Mouse (Mus musculus) embryonic facial prominence, embryonic 13.5 days (tissue): ENCODE measurements around the gene Phxr2. TPM values are rescaled to one million over a fixed set of nuclear protein-coding genes. Genes with fewer than 3 reads are reported as not detected.

Source experiments
- ATAC-seq: fragments of 200-750 bp; cut with Nextera tagmentation; 2 replicates; pipeline ENCODE4 v1.8.0; 2017; ENCODE audit warnings: low read depth; ENCODE audit not compliant: insufficient number of reproducible peaks, insufficient read depth, low FRiP score, low TSS enrichment
- H3K27ac ChIP-seq: fragments of 300-500 bp; sonication (generic); 2 replicates; pipeline ENCODE4 v1.5.1; 2015; ENCODE audit warnings: moderate library complexity, mild to moderate bottlenecking, inconsistent platforms
- H3K27me3 ChIP-seq: fragments of 300-500 bp; sonication (generic); 2 replicates; pipeline ENCODE4 v1.6.1; 2015; ENCODE audit warnings: mild to moderate bottlenecking, inconsistent platforms
- H3K36me3 ChIP-seq: fragments of 300-500 bp; sonication (generic); 2 replicates; pipeline ENCODE4 v1.6.1; 2015; ENCODE audit warnings: mild to moderate bottlenecking, inconsistent platforms
- H3K4me1 ChIP-seq: fragments of 300-500 bp; sonication (generic); 2 replicates; pipeline ENCODE4 v1.6.1; 2015; ENCODE audit warnings: inconsistent platforms
- H3K4me2 ChIP-seq: fragments of 300-500 bp; sonication (generic); 2 replicates; pipeline ENCODE4 v1.6.1; 2015; ENCODE audit warnings: moderate library complexity, mild to moderate bottlenecking, inconsistent platforms
- H3K4me3 ChIP-seq: fragments of 300-500 bp; sonication (generic); 2 replicates; pipeline ENCODE4 v1.5.1; 2015; ENCODE audit warnings: mild to moderate bottlenecking, inconsistent platforms
- H3K9ac ChIP-seq: fragments of 300-500 bp; sonication (generic); 2 replicates; pipeline ENCODE4 v1.6.1; 2015; ENCODE audit warnings: mild to moderate bottlenecking, inconsistent platforms
- H3K9me3 ChIP-seq: fragments of 300-500 bp; sonication (generic); 2 replicates; pipeline ENCODE4 v1.6.1; 2016; ENCODE audit warnings: inconsistent platforms
- WGBS: fragments of 180-500 bp; shearing (Covaris S2); methylation state at CpG from one replicate; pipeline ENCODE4 v1.1.7; 2015; ENCODE audit warnings: mixed read lengths; 5-methylcytosine and 5-hydroxymethylcytosine counted together
- polyA plus RNA-seq: library from polyadenylated mRNA; unstranded; fragments of >200 nt; fragmentation: Nextera tagmentation; extraction: Ambion mirVana; gene quantifications from 2 replicates; pipeline ENCODE4 v1.2.1, GENCODE M21; 2015

The Phxr2 gene
- polyA plus RNA-seq = not detected in 2 replicates

DNA sequence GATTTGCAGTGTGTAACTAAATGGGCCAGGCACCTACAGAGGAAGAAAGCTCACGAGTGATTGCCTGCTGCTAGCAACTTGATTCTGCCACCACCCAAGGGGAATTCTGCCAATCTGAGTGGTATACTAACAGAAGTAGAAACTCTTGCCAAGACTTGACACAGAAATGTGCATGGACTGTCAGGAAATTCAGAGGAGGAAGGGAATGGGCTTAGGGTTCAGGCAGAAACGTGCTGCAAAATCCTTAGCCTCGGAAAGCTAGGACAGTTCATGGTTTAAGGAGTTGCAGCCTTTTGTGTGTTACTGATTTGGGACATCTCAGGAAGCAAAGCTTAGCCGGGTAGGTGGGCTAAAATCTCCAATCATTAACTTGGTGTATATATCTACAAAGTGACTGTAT lies at the start of gene Phxr2:
TSS of gene Phxr2 (minus strand) at position 101 of the 400 bp plus-strand sequence.
- peaks cover 16% of the 10 kb centered on the region for H3K36me3 ChIP-seq
- no peak within 1 kb of the TSS for H3K4me2 ChIP-seq
- ATAC-seq = no peak
- H3K4me3 ChIP-seq = no peak within 1 kb of the TSS
- 75% methylated on average over 4 of the region's 4 CpGs for WGBS
- H3K4me1 ChIP-seq = peaks cover 11% of the 10 kb centered on the region
- no peaks in the 10 kb centered on the region for H3K27me3 ChIP-seq
- H3K9me3 ChIP-seq = no peaks in the 10 kb centered on the region
- H3K9ac ChIP-seq = no peak within 1 kb of the TSS
- H3K27ac ChIP-seq = no peak within 1 kb of the TSS

- Histone ChIP-seq H3K27me3 (no peaks in the 10 kb centered on the region), H3K27ac (no peak overlapping the region), H3K36me3 (no peaks in the 10 kb centered on the region), H3K9ac (no peak overlapping the region), H3K4me1 (peaks cover 20% of the 10 kb centered on the region), H3K9me3 (no peaks in the 10 kb centered on the region), H3K4me2 (no peak overlapping the region), H3K4me3 (no peak overlapping the region)
- 30% methylated on average over 7 of the region's 7 CpGs for WGBS
- ATAC-seq = no peak
Measured at GRCm38 (mm10) chr10:99172906-99173507, 46.9 kb upstream of the Phxr2 start.

DNA sequence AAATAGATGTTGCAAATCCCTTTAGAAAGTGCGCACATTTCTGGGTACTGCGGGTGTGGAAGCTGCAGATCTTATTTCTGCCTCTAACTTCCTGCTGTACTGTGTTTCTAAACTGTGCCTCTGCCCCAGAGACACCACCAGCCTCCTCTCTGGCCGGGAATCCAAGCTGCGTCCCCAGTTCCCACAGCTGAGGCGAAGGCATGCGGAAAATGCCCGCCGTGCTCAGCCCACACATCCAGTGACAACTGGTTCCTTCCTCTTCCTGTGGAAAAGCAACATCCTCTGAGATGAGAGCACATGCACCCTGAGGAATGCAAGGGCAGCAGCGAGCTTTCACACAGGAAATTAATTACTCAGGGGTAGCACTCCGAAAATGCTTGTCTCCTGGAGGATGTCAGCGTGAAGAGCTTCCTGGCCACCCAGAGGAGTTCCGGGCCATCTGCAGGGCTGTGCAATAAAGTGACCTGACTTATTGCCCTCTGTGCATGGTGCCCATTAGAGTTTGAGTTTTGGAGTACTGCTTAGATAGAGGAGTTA lies 45.9 kb upstream of the Phxr2 start:
- H3K4me1 ChIP-seq = peaks cover 20% of the 10 kb centered on the region
- peak overlapping the region; percentile 46 for H3K4me2 ChIP-seq
- 10% methylated on average over 12 of the region's 12 CpGs for WGBS
- no peak overlapping the region for H3K4me3 ChIP-seq
- no peaks in the 10 kb centered on the region for H3K9me3 ChIP-seq
- peak overlapping the region; percentile 66 for H3K27ac ChIP-seq
- ATAC-seq = peak; percentile 56; the same call in 1 of the 2 replicates
- no peaks in the 10 kb centered on the region for H3K36me3 ChIP-seq
- H3K27me3 ChIP-seq = no peaks in the 10 kb centered on the region
- H3K9ac ChIP-seq = peak overlapping the region; percentile 54; the same call in 1 of the 2 replicates

- H3K27me3 ChIP-seq = no peaks in the 10 kb centered on the region
- H3K27ac ChIP-seq = no peak overlapping the region
- H3K36me3 ChIP-seq = no peaks in the 10 kb centered on the region
- ATAC-seq = no peak
- H3K4me3 ChIP-seq = no peak overlapping the region
- H3K9me3 ChIP-seq = no peaks in the 10 kb centered on the region
- H3K4me1 ChIP-seq = peaks cover 26% of the 10 kb centered on the region
- H3K4me2 ChIP-seq = no peak overlapping the region
- WGBS = 86% methylated on average over 5 of the region's 5 CpGs
- no peak overlapping the region for H3K9ac ChIP-seq
Measured at GRCm38 (mm10) chr10:99169765-99170129, 43.6 kb upstream of the Phxr2 start.

DNA sequence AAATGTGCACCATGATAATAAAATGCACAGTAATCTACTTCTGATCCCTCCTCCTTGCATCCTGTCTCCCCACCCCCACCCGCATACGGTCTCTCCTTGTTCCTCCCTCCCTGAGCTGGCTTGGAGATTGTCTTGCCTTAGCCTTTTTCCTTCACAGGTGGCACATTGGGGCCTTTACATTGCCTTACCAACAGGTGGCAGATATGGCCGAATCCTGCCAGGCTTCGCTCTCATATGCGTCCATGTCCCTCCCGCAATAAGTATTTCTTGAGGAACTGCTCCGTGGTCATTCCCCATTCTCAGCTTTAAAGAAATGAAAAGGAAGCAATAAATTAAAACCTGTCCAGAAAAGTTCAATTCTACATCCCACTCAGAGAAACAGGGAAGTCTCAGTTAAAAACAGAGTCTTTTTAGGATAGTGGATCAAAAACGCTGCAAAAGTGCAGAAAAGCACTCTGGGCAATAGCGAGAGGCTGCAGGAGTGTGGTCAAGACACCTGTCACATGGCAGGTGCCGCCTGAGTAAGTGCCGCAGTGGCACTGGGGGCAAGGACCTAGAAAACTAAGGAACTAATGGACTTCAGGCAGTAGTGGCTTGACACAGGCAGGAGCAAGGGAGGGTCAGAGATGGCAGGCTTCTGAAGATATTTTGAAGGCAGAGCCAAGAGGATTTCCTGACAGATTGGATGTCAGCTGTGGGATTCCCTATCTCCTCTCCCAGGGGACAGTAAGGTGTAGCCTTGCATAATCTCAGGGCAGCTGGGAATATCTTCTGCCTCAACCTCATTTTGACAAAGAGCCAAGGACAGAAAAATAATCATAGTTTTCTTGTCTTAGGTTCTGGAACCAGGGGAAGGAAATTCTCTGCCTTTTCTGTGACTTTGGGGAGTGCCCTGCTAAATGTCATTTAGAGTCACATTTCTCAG lies 43.0 kb upstream of the Phxr2 start:
- H3K27ac ChIP-seq = no peak overlapping the region
- no peak for ATAC-seq
- 73% methylated on average over 11 of the region's 11 CpGs for WGBS

DNA sequence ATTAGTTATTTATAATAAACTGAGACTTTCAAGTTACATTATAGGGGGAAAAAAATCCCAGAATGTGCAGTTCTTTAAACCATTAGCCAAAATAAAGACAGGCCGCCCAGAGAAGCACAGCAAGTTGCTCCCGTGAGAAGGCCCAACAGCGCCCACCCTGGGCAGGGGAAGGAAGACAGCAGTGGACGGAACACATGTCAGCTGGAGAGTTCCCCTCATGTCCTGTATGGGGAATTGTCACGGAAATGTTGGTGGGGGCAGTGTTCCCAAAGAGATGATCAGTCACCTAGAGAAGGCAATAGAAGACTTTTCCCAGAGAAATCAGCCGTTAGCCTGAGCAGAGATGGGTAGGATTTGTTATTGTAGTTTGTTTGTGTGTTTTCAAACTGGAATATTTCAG lies 42.3 kb upstream of the Phxr2 start:
- ATAC-seq = no peak
- WGBS = 75% methylated on average over 6 of the region's 6 CpGs

More for the DNA sequence above, 43.0 kb upstream of the Phxr2 start:
- Histone ChIP-seq H3K9ac (no peak overlapping the region), H3K4me2 (no peak overlapping the region), H3K36me3 (no peaks in the 10 kb centered on the region), H3K27me3 (no peaks in the 10 kb centered on the region), H3K9me3 (no peaks in the 10 kb centered on the region), H3K4me3 (no peak overlapping the region), H3K4me1 (peaks cover 26% of the 10 kb centered on the region)

DNA sequence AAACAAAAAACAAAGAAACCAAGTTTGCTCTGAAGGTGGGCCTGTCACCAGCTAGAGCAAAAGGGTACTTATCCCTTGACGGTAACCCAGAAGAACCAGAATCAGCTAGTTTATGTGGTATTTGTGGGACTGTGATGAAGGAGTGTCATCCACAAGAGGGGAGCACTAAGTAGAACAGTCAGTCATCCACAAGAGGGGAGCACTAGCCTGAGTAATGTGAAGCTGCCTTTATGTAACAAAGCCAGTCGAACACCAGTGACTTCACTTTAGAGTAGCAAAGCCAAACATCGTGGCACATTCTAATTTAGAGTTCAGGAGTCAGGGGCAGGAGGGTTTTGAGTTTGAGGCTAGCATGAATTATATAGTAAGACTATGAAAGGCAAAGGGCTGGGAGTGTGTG lies 40.3 kb upstream of the Phxr2 start:
- Histone ChIP-seq H3K9me3 (no peaks in the 10 kb centered on the region), H3K36me3 (no peaks in the 10 kb centered on the region), H3K4me2 (no peak overlapping the region), H3K27ac (no peak overlapping the region), H3K27me3 (no peaks in the 10 kb centered on the region), H3K9ac (no peak overlapping the region), H3K4me1 (peaks cover 11% of the 10 kb centered on the region), H3K4me3 (no peak overlapping the region)
- 59% methylated on average over 3 of the region's 3 CpGs for WGBS
- ATAC-seq = no peak

More for the DNA sequence above, 42.3 kb upstream of the Phxr2 start:
- Histone ChIP-seq H3K4me2 (no peak overlapping the region), H3K9me3 (no peaks in the 10 kb centered on the region), H3K27ac (no peak overlapping the region), H3K36me3 (no peaks in the 10 kb centered on the region), H3K4me3 (no peak overlapping the region), H3K4me1 (peaks cover 26% of the 10 kb centered on the region), H3K27me3 (no peaks in the 10 kb centered on the region), H3K9ac (no peak overlapping the region)

- peak overlapping the region; percentile 63; the same call in 1 of the 2 replicates for H3K27ac ChIP-seq
- ATAC-seq = no peak
- no peak overlapping the region for H3K4me3 ChIP-seq
- H3K9me3 ChIP-seq = no peaks in the 10 kb centered on the region
- H3K4me2 ChIP-seq = no peak overlapping the region
- H3K4me1 ChIP-seq = peaks cover 6% of the 10 kb centered on the region
- no peak overlapping the region for H3K9ac ChIP-seq
- H3K36me3 ChIP-seq = no peaks in the 10 kb centered on the region
- no peaks in the 10 kb centered on the region for H3K27me3 ChIP-seq
- 61% methylated on average over 7 of the region's 7 CpGs for WGBS
Measured at GRCm38 (mm10) chr10:99165751-99166282, 39.7 kb upstream of the Phxr2 start.

DNA sequence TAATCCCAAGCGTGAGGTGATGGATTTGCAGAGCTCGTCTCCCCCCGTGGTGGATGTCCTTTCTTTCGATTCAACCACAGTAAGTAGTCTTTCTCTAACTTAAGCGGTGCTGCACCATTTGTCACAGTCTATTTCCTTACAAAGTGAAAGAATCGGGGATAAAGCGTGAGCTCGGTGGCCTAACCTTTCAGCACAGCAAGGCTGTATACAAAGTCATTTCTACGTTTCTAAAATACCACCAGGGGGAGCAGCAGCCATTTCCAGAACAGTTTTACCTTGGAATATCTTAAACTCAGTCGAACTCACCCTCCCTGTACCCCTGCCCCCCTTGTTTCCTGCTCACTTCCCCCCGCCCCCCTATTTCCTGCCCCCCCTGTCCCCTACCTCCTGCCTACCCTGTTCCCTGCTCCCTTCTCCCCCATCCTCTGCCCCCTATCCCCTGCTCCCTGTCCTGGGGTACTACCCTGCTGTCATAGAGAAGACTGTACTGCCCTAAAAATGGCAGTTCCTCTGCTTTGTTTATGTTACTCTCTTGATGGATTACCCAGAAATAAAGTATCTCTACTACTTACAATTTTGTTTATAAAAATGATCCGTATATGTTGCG lies 38.8 kb upstream of the Phxr2 start:
- Histone ChIP-seq H3K36me3 (no peaks in the 10 kb centered on the region), H3K27me3 (no peaks in the 10 kb centered on the region), H3K4me1 (peaks cover 6% of the 10 kb centered on the region), H3K4me2 (no peak overlapping the region), H3K9ac (no peak overlapping the region), H3K27ac (no peak overlapping the region), H3K9me3 (no peaks in the 10 kb centered on the region), H3K4me3 (no peak overlapping the region)
- ATAC-seq = peak; percentile 32; the same call in 1 of the 2 replicates
- 40% methylated on average over 13 of the region's 13 CpGs for WGBS

- 78% methylated on average over 5 of the region's 5 CpGs for WGBS
- Histone ChIP-seq H3K27ac (no peak overlapping the region), H3K4me3 (no peak overlapping the region), H3K4me2 (no peak overlapping the region), H3K36me3 (no peaks in the 10 kb centered on the region), H3K27me3 (no peaks in the 10 kb centered on the region), H3K9ac (no peak overlapping the region), H3K4me1 (peaks cover 6% of the 10 kb centered on the region), H3K9me3 (no peaks in the 10 kb centered on the region)
- ATAC-seq = no peak
Measured at GRCm38 (mm10) chr10:99163002-99163401, 36.9 kb upstream of the Phxr2 start.

DNA sequence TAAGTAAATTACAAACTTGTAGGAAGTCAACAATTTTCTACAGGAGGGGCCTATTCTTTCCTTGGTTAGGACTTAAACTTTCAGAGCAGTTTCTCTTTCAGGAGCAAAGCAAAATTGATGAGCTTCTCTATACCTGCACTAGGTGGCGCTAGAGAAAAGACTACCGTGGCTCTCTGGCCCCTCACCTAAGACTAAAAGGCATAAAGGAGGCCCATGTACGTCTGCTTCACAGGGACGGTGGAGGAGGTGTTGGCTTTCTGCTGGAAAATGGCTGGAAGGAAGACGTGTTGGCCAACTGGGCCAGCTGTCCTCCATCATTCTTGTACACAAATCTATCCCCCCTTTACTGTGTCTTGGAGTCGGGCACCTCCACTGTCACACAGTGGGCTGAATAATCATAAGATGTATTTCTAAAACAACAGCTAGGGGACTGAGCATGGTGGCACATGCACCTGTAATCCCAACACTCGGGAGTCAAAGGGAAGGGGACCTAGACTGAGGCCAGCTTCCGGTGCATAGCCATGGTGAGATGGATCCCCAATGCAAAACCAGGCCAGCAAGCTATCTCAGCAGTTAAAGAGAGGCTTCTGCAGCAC lies 36.0 kb upstream of the Phxr2 start:
- WGBS = 40% methylated on average over 8 of the region's 8 CpGs
- Histone ChIP-seq H3K4me1 (peaks cover 6% of the 10 kb centered on the region), H3K27me3 (no peaks in the 10 kb centered on the region), H3K9ac (no peak overlapping the region), H3K4me3 (no peak overlapping the region), H3K4me2 (no peak overlapping the region), H3K36me3 (no peaks in the 10 kb centered on the region), H3K9me3 (no peaks in the 10 kb centered on the region), H3K27ac (no peak overlapping the region)
- ATAC-seq = no peak
